Mouse (Mus musculus) urinary bladder, postnatal 36 days (tissue): ENCODE results near the gene Dok5.

Experiments used
- DNase-seq, 2 experiments: peaks; one replicate each; pipeline ENCODE4 v3.0.0; 2022; ENCODE audit warnings: low spot score in 2 of 2, mixed read lengths in 1 of 2

The Dok5 gene

DNA sequence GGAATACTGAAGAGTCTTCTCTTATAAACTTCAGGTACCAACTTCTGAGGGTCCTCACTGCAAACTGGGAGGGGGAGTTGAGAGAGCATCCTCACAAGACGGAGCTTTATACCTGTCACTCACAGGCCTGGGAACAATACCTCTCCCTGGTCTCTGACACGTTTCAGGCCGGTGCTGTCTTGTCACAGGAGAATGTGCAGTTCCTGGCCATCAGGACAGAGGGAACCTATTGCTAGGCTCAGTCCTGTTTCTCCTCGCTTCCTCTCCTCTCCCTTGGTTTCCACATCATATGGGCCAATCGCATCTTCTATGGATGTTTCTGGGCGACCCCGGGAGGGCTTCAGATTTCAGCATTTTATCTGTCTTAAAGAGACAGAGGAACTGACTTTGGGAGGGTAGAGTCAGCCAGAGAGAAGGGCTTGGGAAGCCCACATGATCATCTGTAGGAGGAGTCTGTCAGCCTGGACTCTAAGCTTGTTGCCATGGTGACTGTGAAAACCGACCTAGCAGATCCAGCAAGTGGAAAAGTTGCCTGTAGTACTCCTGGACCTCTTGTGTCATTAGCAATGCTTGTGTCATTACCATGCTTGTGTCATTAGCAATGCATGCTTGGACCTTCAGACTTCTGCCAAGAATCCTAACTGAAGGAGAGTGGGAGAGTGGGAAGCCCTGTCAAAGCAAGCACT, 59.9 kb downstream of the Dok5 start:
- no peak for DNase-seq

DNA sequence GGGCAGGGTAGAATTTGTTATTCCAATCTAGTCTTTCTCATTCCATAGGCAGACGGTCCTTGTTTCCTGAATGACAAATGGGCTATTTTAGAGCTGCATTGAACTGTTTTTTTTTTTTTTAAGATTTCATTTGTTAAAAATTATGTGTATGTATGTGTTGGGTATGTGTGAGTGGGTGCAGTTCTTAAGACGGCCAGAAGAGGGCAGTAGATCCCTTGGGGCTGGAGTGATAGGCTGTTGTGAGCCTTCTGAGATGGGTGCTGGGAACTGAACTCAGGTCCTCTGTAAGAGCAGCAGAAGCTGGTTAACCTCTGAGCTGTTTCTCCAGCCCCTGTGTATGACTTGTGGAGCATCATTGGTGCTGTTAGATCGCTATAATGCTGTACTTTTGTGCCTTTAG, 63.6 kb downstream of the Dok5 start:
- no peak for DNase-seq

GRCm38 (mm10) chr2:170802984-170803383, 71.4 kb downstream of the Dok5 start:
- DNase-seq, result no peak

GRCm38 (mm10) chr2:170807555-170808258, 76.1 kb downstream of the Dok5 start:
- DNase-seq, result no peak

DNA sequence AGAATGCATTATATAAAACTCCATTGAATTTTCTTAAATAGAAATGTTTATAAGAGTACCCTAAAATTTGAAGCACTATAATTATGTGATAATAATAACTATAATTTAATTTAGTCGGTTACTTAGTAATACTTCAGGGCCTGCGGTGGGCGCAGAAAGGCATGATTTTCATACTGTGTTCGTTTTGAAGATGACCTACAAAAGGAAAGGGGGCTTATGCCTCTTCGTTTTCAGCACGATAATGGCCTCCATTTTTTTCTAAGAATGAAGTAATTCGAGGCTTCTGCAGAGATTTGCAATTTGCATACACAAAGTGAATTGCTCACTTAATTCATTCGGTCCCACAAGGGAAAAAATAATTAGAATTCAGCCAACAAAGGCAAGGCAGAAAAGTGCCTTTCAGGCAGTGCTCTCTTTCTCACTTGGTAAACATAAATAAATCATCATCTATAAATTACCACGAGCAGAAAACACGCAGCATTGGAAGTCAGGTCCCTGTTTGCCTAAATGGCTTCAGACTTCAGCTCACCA, 76.7 kb downstream of the Dok5 start:
- no peak for DNase-seq

DNA sequence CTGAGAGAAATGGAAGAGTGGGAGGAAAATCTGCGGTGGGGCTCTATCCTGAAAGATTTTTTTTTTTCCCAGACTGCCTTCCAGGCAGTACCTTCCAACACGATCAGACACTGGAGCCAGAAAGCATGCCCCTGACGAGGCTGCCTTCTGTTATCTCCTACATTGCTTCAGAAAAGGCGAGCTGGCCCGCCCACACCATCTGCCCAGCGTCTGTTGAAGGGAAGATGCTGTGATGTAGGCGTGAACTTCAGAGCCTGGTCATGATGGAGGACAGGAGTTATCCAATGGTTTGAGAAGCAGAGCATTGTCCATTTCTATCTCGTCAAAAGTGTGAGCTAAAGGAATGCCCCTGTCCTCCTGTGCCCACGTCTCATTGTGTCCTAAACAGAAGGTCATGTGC, 79.7 kb downstream of the Dok5 start:
- DNase-seq, result no peak

DNA sequence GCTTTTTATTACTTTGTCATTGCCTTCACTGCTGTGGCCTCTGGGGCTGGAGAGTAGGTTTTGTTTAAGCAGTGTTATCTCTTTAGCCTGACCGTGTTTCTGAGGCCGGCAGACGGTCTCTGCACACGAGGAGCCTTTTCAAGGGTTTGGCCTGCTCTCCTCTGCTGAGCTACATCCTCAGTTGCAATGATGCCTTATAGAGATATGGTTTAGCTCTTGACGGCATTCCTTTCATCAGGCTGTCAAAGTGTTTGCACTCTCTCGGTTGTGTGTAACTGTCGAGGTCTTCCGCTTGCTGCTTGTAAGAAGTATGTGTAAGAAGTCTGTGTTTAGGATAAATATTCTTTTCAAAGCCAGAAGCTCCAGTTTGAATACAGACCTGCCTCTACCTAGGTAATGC, 84.7 kb downstream of the Dok5 start:
- DNase-seq, result no peak

DNA sequence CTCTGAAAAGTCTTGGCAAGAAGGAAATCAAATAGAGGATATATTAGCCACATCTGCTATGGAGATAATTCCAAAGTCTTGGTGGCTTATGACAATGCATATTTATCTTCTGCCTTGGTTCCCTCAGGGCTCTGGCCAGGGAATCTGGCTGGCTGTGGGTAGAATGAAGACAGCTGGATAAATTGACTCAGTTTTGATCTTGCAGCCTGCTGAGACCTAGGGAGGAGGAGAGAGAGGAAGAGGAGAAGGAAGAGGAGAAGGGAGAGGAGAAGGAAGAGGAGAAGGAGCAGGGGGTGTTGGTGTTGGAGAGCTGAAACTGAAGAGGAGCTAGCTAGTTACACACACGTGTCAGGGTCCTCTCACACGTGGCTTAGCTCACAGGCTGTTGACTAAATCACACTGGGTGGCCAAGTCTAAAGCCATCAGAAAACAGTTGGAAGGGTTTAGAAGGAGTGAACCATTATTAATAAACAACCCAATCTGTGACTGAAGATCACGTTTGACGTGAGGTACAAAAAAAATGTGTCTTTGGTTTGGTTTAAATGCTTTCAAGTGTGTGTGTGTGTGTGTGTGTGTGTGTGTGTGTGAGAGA, 85.6 kb downstream of the Dok5 start:
- DNase-seq, result no peak

GRCm38 (mm10) chr2:170826821-170827441, 95.3 kb downstream of the Dok5 start:
- peak in 1 of 2 experiments; percentile 23 for DNase-seq

GRCm38 (mm10) chr2:170828757-170829156, 97.2 kb downstream of the Dok5 start:
- DNase-seq, result no peak

GRCm38 (mm10) chr2:170829191-170829611, 97.6 kb downstream of the Dok5 start:
- DNase-seq, result no peak

DNA sequence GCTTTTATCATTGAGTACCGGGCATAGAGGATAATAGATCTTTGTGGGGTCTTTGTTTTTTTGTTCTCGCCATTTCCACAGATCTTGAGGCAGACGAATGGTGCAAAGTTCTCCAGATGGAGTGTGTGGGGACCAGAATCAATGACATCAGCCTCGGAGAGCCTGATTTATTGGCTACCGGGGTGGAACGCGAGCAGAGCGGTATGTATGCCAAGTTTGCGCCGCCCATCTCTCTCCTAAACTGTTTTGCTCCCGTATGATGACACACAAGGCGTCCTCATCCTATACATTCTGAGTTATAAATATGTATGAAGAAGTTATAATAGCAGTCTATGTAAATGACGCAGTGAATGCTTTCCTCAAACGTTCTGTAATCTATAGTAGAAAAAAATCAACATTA, 98.4 kb downstream of the Dok5 start:
- DNase-seq, result no peak

- no peak for DNase-seq
Measured at GRCm38 (mm10) chr2:170836862-170837261, 105.3 kb downstream of the Dok5 start.

- no peak for DNase-seq
Measured at GRCm38 (mm10) chr2:170837363-170837762, 105.8 kb downstream of the Dok5 start.

GRCm38 (mm10) chr2:170837824-170838557, 106.4 kb downstream of the Dok5 start:
- DNase-seq, result no peak

DNA sequence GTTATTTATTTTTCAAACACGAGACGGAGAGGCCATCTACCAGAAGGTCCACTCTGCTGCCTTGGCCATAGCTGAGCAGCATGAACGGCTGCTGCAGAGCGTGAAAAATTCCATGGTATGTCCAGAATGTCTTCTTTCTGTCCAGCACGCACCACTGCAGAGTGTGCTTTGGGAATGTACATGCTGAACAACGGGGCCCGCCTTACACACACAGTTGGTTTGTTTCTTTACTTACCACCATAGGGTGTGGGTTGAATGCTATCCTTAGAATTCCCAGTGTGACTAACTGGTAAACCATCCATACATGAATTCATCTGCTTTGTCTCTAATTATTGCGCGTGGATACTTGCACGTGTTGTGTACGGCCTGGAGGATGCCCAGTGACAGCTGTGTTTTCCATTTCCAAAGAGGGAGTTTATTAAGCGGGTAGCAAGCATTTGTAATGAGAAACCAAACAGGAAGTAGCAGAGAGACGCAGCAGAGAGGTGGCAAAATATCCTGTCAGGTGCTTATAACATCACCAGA, 109.9 kb downstream of the Dok5 start:
- DNase-seq, result no peak

DNA sequence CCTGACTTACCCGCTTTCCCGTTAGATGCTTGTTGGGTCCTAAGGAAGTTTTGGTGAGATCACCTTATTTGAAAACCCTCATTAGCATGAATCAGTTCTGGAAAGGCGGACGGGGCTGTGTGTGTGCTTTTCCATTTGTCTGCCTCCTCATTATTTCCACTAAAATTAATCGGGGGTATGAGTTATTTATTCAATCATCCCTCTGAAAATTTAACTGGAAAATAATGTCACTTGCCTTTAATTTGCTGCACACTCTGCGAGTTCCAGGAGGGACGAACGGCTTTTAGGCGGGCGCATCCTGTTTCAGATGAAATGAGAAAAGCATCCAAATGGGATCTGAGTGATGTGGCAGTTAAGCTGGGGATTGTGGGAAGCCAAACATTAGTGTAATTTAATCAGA, 113.9 kb downstream of the Dok5 start:
- DNase-seq, result no peak

DNA sequence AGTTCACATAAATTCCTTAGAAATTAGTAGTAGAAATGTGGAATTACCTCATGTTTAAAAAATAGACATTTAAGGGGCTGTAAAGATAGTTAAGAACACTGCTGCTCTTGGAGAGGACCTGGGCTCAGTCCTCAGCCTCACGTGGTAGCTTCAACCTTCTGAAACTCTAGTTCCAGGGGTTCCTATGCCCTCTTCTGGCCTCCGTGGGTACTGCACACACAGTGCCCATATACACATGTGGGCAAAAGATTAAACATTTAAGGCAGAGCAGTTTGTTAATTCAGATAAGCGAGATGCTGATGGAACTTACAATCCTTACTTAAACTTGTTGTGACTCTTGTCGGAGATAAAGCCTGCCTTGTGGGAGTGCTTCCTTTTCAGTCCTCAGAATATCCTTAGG, 118.5 kb downstream of the Dok5 start:
- DNase-seq, result no peak

DNA sequence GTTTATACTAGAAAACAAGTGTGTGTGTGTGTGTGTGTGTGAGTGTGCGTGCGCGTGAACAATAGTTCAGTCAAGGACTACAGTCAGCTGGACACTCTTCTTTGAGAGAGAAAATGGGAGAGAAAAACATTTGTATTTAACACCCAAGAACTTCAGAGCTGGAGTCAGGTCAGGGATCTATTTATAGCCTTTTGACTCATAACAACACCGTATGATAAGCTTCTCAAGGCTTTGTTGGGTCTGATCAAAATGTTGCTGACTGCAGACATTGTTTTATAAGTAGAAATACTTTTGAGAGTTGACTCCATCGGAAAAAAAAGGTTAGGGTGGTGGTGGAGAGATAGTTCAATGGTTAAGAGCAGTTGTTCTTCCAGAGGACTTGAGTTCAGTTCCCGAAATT, 120.7 kb downstream of the Dok5 start:
- no peak for DNase-seq

- DNase-seq, result no peak
Measured at GRCm38 (mm10) chr2:170855210-170855609, 123.6 kb downstream of the Dok5 start.

- peak in 1 of 2 experiments; percentile 27 for DNase-seq
Measured at GRCm38 (mm10) chr2:170856085-170856484, 124.5 kb downstream of the Dok5 start.
